Mouse (Mus musculus) forebrain, embryonic 15.5 days (tissue): ENCODE measurements around the gene Syt8. TPM values are rescaled to one million over a fixed set of nuclear protein-coding genes. Genes with fewer than 3 reads are reported as not detected.
"Not testable (repeated sequence)": the region's sequence is repeated elsewhere in the genome, so short reads cannot be mapped to it uniquely, and the experiment has no call there.

ENCODE experiments used
- ATAC-seq: fragments of 200-750 bp; cut with Nextera tagmentation; replicated peaks from 2 replicates; pipeline ENCODE4 v1.8.0; 2017; ENCODE audit warnings: mild to moderate bottlenecking, moderate TSS enrichment, moderate library complexity
- H3K27ac ChIP-seq: fragments of 300-500 bp; sonication (generic); replicated peaks from 2 replicates; pipeline ENCODE4 v1.5.1; 2015; ENCODE audit warnings: mild to moderate bottlenecking, inconsistent platforms
- H3K27me3 ChIP-seq: fragments of 300-500 bp; sonication (generic); 2 replicates; pipeline ENCODE4 v1.6.1; 2015; ENCODE audit warnings: inconsistent platforms
- H3K36me3 ChIP-seq: fragments of 300-500 bp; sonication (generic); 2 replicates; pipeline ENCODE4 v1.6.1; 2015; ENCODE audit warnings: mild to moderate bottlenecking, inconsistent platforms
- H3K4me1 ChIP-seq: fragments of 300-500 bp; sonication (generic); 2 replicates; pipeline ENCODE4 v1.6.1; 2015; ENCODE audit warnings: inconsistent platforms
- H3K4me2 ChIP-seq: fragments of 300-500 bp; sonication (generic); replicated peaks from 2 replicates; pipeline ENCODE4 v1.6.1; 2015; ENCODE audit warnings: mild to moderate bottlenecking, inconsistent platforms
- H3K4me3 ChIP-seq: fragments of 300-500 bp; sonication (generic); 2 replicates; pipeline ENCODE4 v1.5.1; 2015; ENCODE audit warnings: mild to moderate bottlenecking, inconsistent platforms
- H3K9ac ChIP-seq: fragments of 300-500 bp; sonication (generic); replicated peaks from 2 replicates; pipeline ENCODE4 v1.6.1; 2015; ENCODE audit warnings: mild to moderate bottlenecking, inconsistent platforms
- H3K9me3 ChIP-seq: fragments of 300-500 bp; sonication (generic); 2 replicates; pipeline ENCODE4 v1.6.1; 2016; ENCODE audit warnings: inconsistent platforms
- whole genome bisulfite sequencing: fragments of 180-500 bp; shearing (Covaris S2); methylation state at CpG from one replicate; pipeline ENCODE4 v1.1.7; 2015; ENCODE audit warnings: mixed read lengths; 5-methylcytosine and 5-hydroxymethylcytosine counted together
- polyA plus RNA-seq: library from polyadenylated mRNA; unstranded; fragments of >200 nt; fragmentation: Nextera tagmentation; extraction: Ambion mirVana; gene quantifications from 2 replicates; pipeline ENCODE4 v1.2.1, GENCODE M21; 2015

Gene Syt8
- polyA plus RNA-seq, 1 experiment from 2014 or later = not detected

GRCm38 (mm10) chr7:142394261-142395190 is 40.1 kb upstream of the Syt8 start:
- H3K9ac ChIP-seq = no peak overlapping the region

GRCm38 (mm10) chr7:142395472-142395871 is 39.2 kb upstream of the Syt8 start:
- Histone ChIP-seq H3K27me3 (no peaks in the 10 kb centered on the region), H3K9me3 (no peaks in the 10 kb centered on the region), H3K4me3 (no peak overlapping the region), H3K9ac (no peak overlapping the region), H3K36me3 (no peaks in the 10 kb centered on the region), H3K4me2 (no peak overlapping the region), H3K4me1 (no peaks in the 10 kb centered on the region), H3K27ac (no peak overlapping the region)
- 86% methylated on average over 4 of the region's 4 CpGs for WGBS
- no peak for ATAC-seq

More at GRCm38 (mm10) chr7:142394261-142395190, 40.1 kb upstream of the Syt8 start:
- Histone ChIP-seq H3K9me3 (no peaks in the 10 kb centered on the region), H3K27me3 (no peaks in the 10 kb centered on the region), H3K27ac (no peak overlapping the region), H3K4me3 (no peak overlapping the region), H3K36me3 (no peaks in the 10 kb centered on the region), H3K4me2 (no peak overlapping the region), H3K4me1 (no peaks in the 10 kb centered on the region)
- WGBS = 78% methylated on average over 6 of the region's 6 CpGs
- no peak for ATAC-seq

DNA sequence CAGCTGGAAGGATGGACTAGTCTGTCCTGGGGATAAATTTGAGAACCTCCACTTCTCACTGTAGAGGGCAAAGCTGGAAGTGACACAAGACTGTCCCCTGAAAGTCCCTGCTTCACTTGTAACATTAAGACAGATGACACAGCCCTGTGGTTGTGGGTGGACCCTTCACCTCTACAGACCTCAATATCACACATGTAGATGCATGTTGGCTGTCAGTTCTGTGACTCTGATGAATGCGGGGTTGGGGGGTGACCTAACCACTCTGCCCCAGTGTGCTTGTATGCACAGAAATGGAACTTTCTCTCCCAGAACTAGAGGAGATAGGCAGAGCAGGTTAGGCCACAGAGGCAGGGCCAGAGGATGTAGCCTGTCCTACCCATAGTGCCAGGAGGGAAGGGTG is 38.0 kb upstream of the Syt8 start:
- H3K9ac ChIP-seq = no peak overlapping the region
- no peaks in the 10 kb centered on the region for H3K27me3 ChIP-seq
- WGBS = 87% methylated on average over 1 of the region's 1 CpGs
- H3K4me2 ChIP-seq = no peak overlapping the region
- no peaks in the 10 kb centered on the region for H3K36me3 ChIP-seq
- ATAC-seq = no peak
- H3K4me1 ChIP-seq = no peaks in the 10 kb centered on the region
- H3K9me3 ChIP-seq = no peaks in the 10 kb centered on the region
- H3K27ac ChIP-seq = no peak overlapping the region
- no peak overlapping the region for H3K4me3 ChIP-seq

- Histone ChIP-seq H3K4me2 (no peak overlapping the region), H3K27ac (no peak overlapping the region), H3K27me3 (no peaks in the 10 kb centered on the region), H3K4me1 (no peaks in the 10 kb centered on the region), H3K4me3 (no peak overlapping the region), H3K9ac (no peak overlapping the region), H3K36me3 (no peaks in the 10 kb centered on the region), H3K9me3 (no peaks in the 10 kb centered on the region)
- no peak for ATAC-seq
- WGBS = 61% methylated on average over 2 of the region's 2 CpGs
Measured at GRCm38 (mm10) chr7:142398052-142398451, 36.6 kb upstream of the Syt8 start.

DNA sequence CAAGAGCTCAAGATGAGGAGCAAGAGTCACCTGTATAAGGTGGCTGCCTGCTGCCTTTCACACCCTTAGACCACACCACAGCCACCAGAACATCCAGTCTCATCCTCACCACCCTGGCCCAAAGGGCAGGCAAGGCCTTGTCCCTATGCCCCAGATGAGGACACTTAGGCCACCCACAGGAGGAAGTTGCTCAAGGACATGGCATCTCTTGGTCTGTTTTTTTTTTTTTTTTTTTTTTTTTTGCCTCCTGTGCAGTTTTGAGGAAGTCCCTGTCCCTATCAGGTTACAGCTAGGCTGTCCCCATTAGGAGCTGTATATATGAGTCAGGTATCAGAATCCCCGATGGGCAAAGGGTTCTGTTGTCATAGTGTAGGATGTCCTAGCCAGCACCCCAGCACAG is 35.4 kb upstream of the Syt8 start:
- H3K9me3 ChIP-seq = no peaks in the 10 kb centered on the region
- no peak for ATAC-seq
- H3K27me3 ChIP-seq = no peaks in the 10 kb centered on the region
- 79% methylated on average over 1 of the region's 1 CpGs for WGBS
- H3K4me2 ChIP-seq = no peak overlapping the region
- H3K27ac ChIP-seq = no peak overlapping the region
- H3K9ac ChIP-seq = no peak overlapping the region
- no peaks in the 10 kb centered on the region for H3K4me1 ChIP-seq
- no peak overlapping the region for H3K4me3 ChIP-seq
- no peaks in the 10 kb centered on the region for H3K36me3 ChIP-seq

DNA sequence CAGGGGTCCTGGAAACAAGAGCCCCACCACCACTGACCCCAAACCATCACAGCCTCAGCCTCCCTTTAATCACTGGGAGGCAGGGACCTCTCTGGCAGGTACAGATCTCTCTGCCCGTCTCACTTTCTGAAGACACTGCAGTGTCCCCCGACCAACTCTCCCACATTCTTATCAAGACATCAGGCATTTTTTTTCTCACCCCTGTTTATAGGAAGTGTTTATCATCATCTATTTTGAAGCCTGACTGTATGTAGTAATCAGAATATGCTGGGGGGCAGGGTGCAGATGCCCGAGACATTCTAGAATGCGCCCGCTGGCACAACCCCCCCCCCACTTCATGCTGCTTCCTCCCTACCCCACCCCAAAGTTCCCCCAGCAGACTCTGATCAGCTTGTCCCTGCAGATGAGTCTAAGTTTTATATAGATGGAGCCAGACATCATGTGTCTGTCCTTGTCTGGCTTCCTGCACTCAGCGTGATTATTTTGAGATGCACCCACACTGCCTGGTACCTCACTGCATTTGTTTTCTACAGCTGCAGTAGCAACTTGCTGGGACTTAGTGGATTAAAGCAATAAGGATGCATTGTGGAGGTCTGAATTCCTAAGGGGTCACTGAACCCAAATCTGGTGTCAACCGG is 34.4 kb upstream of the Syt8 start:
- no peaks in the 10 kb centered on the region for H3K4me1 ChIP-seq
- 47% methylated on average over 7 of the region's 7 CpGs for WGBS
- no peaks in the 10 kb centered on the region for H3K36me3 ChIP-seq
- no peaks in the 10 kb centered on the region for H3K9me3 ChIP-seq
- no peak overlapping the region for H3K4me3 ChIP-seq
- no peak overlapping the region for H3K27ac ChIP-seq
- no peak for ATAC-seq
- no peaks in the 10 kb centered on the region for H3K27me3 ChIP-seq
- H3K4me2 ChIP-seq = no peak overlapping the region
- no peak overlapping the region for H3K9ac ChIP-seq

DNA sequence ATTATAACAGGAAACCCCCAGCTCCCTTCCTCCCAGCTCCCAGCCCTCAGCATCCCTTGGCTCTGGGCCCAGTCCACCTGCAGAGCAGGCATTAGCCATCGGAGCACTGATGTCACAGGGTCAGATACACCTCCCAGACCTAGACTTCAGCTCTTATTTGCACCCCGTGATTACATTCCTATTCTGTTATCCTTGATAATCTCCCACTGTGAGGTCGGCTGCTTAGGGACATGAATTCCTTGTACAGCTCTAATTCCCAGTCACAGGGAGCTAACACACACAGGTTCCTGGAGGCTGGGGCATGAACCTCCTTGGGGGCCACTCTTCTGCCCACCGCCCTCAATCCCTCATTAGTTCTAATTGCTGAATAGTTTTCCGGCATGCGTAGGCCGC is 33.9 kb upstream of the Syt8 start:
- Histone ChIP-seq H3K4me2 (no peak overlapping the region), H3K27me3 (no peaks in the 10 kb centered on the region), H3K36me3 (no peaks in the 10 kb centered on the region)

DNA sequence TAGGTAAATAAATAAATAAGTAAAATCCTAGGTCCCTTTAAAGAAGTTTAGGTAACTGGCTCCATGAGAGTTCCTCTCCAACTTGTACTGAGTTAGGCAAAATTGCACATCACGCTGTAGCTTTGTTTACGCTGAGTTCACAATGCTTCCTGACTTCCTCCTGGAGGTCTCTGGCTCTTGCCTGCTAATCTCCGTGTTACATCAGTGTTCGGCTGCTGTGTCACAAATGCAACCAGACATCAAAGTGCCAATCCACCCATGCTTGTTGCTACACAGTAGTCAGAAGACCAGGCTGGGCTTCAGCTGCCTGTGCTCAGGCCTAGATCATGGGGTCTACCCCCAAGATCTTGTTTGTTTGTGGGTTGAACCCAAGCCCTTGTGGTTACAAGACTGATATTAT is 31.1 kb upstream of the Syt8 start:
- no peak overlapping the region for H3K27ac ChIP-seq
- H3K36me3 ChIP-seq = no peaks in the 10 kb centered on the region
- 81% methylated on average over 4 of the region's 4 CpGs for WGBS
- H3K4me2 ChIP-seq = no peak overlapping the region
- H3K4me3 ChIP-seq = no peak overlapping the region
- no peaks in the 10 kb centered on the region for H3K9me3 ChIP-seq
- no peaks in the 10 kb centered on the region for H3K27me3 ChIP-seq
- no peak overlapping the region for H3K9ac ChIP-seq
- no peaks in the 10 kb centered on the region for H3K4me1 ChIP-seq
- ATAC-seq = no peak

More for the DNA sequence above, 33.9 kb upstream of the Syt8 start:
- Histone ChIP-seq H3K9ac (no peak overlapping the region), H3K27ac (no peak overlapping the region), H3K9me3 (no peaks in the 10 kb centered on the region), H3K4me1 (no peaks in the 10 kb centered on the region), H3K4me3 (no peak overlapping the region)
- WGBS = 6% methylated on average over 7 of the region's 7 CpGs
- no peak for ATAC-seq

GRCm38 (mm10) chr7:142405134-142405533 is 29.5 kb upstream of the Syt8 start:
- H3K4me3 ChIP-seq, H3K9ac ChIP-seq, H3K36me3 ChIP-seq, H3K9me3 ChIP-seq, H3K27me3 ChIP-seq, H3K27ac ChIP-seq, H3K4me1 ChIP-seq, H3K4me2 ChIP-seq, ATAC-seq: not testable (repeated sequence)
- 86% methylated on average over 5 of the region's 5 CpGs for WGBS

DNA sequence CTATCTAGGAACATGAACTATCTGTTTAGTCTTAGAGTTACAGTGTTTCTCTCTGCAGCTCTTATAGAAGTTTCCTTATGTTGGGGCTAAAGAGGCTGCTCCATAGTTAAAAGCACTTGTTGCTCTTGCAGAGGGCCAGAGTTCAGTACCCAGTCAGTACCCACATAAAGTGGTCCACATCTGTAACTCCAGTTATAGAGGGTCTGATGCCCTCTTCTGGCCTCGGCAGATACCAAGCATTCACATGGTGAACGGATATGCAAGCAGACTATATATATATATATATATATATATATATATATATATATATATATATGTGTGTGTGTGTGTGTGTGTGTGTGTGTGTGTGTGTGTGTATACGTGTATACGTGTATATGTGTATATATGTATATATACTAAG is 26.7 kb upstream of the Syt8 start:
- Histone ChIP-seq H3K9ac (no peak overlapping the region), H3K27me3 (no peaks in the 10 kb centered on the region), H3K4me1 (no peaks in the 10 kb centered on the region), H3K4me3 (no peak overlapping the region), H3K27ac (no peak overlapping the region), H3K4me2 (no peak overlapping the region), H3K9me3 (no peaks in the 10 kb centered on the region), H3K36me3 (no peaks in the 10 kb centered on the region)
- no peak for ATAC-seq
- 74% methylated on average over 4 of the region's 4 CpGs for WGBS

GRCm38 (mm10) chr7:142408686-142409085 is 26.0 kb upstream of the Syt8 start:
- 93% methylated on average over 8 of the region's 8 CpGs for WGBS
- ATAC-seq = no peak
- H3K9me3 ChIP-seq = no peaks in the 10 kb centered on the region

GRCm38 (mm10) chr7:142409603-142410002 is 25.0 kb upstream of the Syt8 start:
- ATAC-seq = no peak
- H3K9me3 ChIP-seq = no peaks in the 10 kb centered on the region
- no peaks in the 10 kb centered on the region for H3K27me3 ChIP-seq
- no peak overlapping the region for H3K27ac ChIP-seq
- H3K36me3 ChIP-seq = no peaks in the 10 kb centered on the region
- H3K4me3 ChIP-seq = no peak overlapping the region
- H3K4me1 ChIP-seq = no peaks in the 10 kb centered on the region
- 87% methylated on average over 3 of the region's 3 CpGs for WGBS
- no peak overlapping the region for H3K4me2 ChIP-seq
- no peak overlapping the region for H3K9ac ChIP-seq

More at GRCm38 (mm10) chr7:142408686-142409085, 26.0 kb upstream of the Syt8 start:
- H3K27ac ChIP-seq = no peak overlapping the region
- H3K27me3 ChIP-seq = no peaks in the 10 kb centered on the region
- H3K4me2 ChIP-seq = no peak overlapping the region
- no peak overlapping the region for H3K4me3 ChIP-seq
- H3K4me1 ChIP-seq = no peaks in the 10 kb centered on the region
- no peak overlapping the region for H3K9ac ChIP-seq
- H3K36me3 ChIP-seq = no peaks in the 10 kb centered on the region
